Mouse (Mus musculus) lung, postnatal 25 days (tissue): ENCODE data around the gene Traf3ip2.
A peak's percentile ranks its signal among the peaks of the same experiment; 100 is the strongest.

Experiments
- DNase-seq: peaks from one replicate; pipeline ENCODE4 v3.0.0; 2022; ENCODE audit warnings: low spot score

Gene Traf3ip2

GRCm38 (mm10) chr10:39633379-39633778 is 20.6 kb downstream of the Traf3ip2 start:
- DNase-seq = no peak

GRCm38 (mm10) chr10:39634423-39635101 is 21.8 kb downstream of the Traf3ip2 start:
- no peak for DNase-seq

GRCm38 (mm10) chr10:39638862-39639261 is 26.1 kb downstream of the Traf3ip2 start:
- DNase-seq = no peak

GRCm38 (mm10) chr10:39639783-39640182 is 27.0 kb downstream of the Traf3ip2 start:
- DNase-seq = peak; percentile 54

GRCm38 (mm10) chr10:39640817-39641226 is 28.1 kb downstream of the Traf3ip2 start:
- DNase-seq = peak; percentile 53

- DNase-seq = no peak
Observed at GRCm38 (mm10) chr10:39645789-39646628, 33.3 kb downstream of the Traf3ip2 start.

GRCm38 (mm10) chr10:39646629-39647019 is 33.9 kb downstream of the Traf3ip2 start:
- DNase-seq = peak; percentile 64

GRCm38 (mm10) chr10:39647118-39647517 is 34.4 kb downstream of the Traf3ip2 start:
- peak; percentile 41 for DNase-seq

GRCm38 (mm10) chr10:39648278-39648677 is 35.5 kb downstream of the Traf3ip2 start:
- no peak for DNase-seq

- no peak for DNase-seq
Observed at GRCm38 (mm10) chr10:39649550-39649949, 36.8 kb downstream of the Traf3ip2 start.

GRCm38 (mm10) chr10:39650316-39650715 is 37.6 kb downstream of the Traf3ip2 start:
- DNase-seq = no peak

GRCm38 (mm10) chr10:39654001-39654416 is 41.3 kb downstream of the Traf3ip2 start:
- no peak for DNase-seq

- DNase-seq = no peak
Observed at GRCm38 (mm10) chr10:39658901-39659410, 46.2 kb downstream of the Traf3ip2 start.

- DNase-seq = peak; percentile 71
Observed at GRCm38 (mm10) chr10:39659411-39660268, 46.9 kb downstream of the Traf3ip2 start.

- no peak for DNase-seq
Observed at GRCm38 (mm10) chr10:39660269-39660655, 47.5 kb downstream of the Traf3ip2 start.

GRCm38 (mm10) chr10:39660698-39661097 is 48.0 kb downstream of the Traf3ip2 start:
- no peak for DNase-seq

GRCm38 (mm10) chr10:39665071-39665502 is 52.4 kb downstream of the Traf3ip2 start:
- no peak for DNase-seq

- no peak for DNase-seq
Observed at GRCm38 (mm10) chr10:39666027-39666426, 53.3 kb downstream of the Traf3ip2 start.

- DNase-seq = no peak
Observed at GRCm38 (mm10) chr10:39671451-39671850, 58.7 kb downstream of the Traf3ip2 start.

GRCm38 (mm10) chr10:39672547-39673051 is 59.9 kb downstream of the Traf3ip2 start:
- DNase-seq = no peak

GRCm38 (mm10) chr10:39674106-39674505 is 61.4 kb downstream of the Traf3ip2 start:
- no peak for DNase-seq

- no peak for DNase-seq
Observed at GRCm38 (mm10) chr10:39674766-39675165, 62.0 kb downstream of the Traf3ip2 start.
